Mouse (Mus musculus) midbrain, embryonic 12.5 days (tissue): ENCODE data around the gene Med23. TPM values are rescaled to one million over a fixed set of nuclear protein-coding genes. Genes with fewer than 3 reads are reported as not detected.

Experiments
- ATAC-seq: fragments of 200-750 bp; cut with Nextera tagmentation; 2 replicates; pipeline ENCODE4 v1.8.0; 2017; ENCODE audit warnings: low read depth, moderate TSS enrichment, moderate library complexity; ENCODE audit not compliant: low FRiP score
- H3K27ac ChIP-seq: fragments of 300-500 bp; sonication (generic); replicated peaks from 2 replicates; pipeline ENCODE4 v1.5.1; 2016; ENCODE audit warnings: mild to moderate bottlenecking
- H3K27me3 ChIP-seq: fragments of 300-500 bp; sonication (generic); 2 replicates; pipeline ENCODE4 v1.6.1; 2016; ENCODE audit warnings: mild to moderate bottlenecking
- H3K36me3 ChIP-seq: fragments of 300-500 bp; sonication (generic); 2 replicates; pipeline ENCODE4 v1.6.1; 2016
- H3K4me1 ChIP-seq: fragments of 300-500 bp; sonication (generic); 2 replicates; pipeline ENCODE4 v1.6.1; 2016
- H3K4me2 ChIP-seq: fragments of 300-500 bp; sonication (generic); replicated peaks from 2 replicates; pipeline ENCODE4 v1.6.1; 2016; ENCODE audit warnings: mild to moderate bottlenecking, moderate library complexity
- H3K4me3 ChIP-seq: fragments of 300-500 bp; sonication (generic); 2 replicates; pipeline ENCODE4 v1.5.1; 2016; ENCODE audit warnings: mild to moderate bottlenecking
- H3K9ac ChIP-seq: fragments of 300-500 bp; sonication (generic); replicated peaks from 2 replicates; pipeline ENCODE4 v1.6.1; 2016; ENCODE audit warnings: mild to moderate bottlenecking, moderate library complexity
- H3K9me3 ChIP-seq: fragments of 300-500 bp; sonication (generic); 2 replicates; pipeline ENCODE4 v1.6.1; 2016; ENCODE audit warnings: mild to moderate bottlenecking
- WGBS: fragments of 180-500 bp; shearing (Covaris S2); methylation state at CpG from one replicate; pipeline ENCODE4 v1.1.7; 2016; 5-methylcytosine and 5-hydroxymethylcytosine counted together
- polyA plus RNA-seq: library from polyadenylated mRNA; unstranded; fragments of >200 nt; fragmentation: Nextera tagmentation; extraction: Ambion mirVana; gene quantifications from 2 replicates; pipeline ENCODE4 v1.2.1, GENCODE M21; 2016

The Med23 gene
- polyA plus RNA-seq, 1 experiment from 2014 or later = 33.1 TPM

- 86% methylated on average over 8 of the region's 8 CpGs for WGBS
- H3K4me2 ChIP-seq = no peak overlapping the region
- H3K9me3 ChIP-seq = no peaks in the 10 kb centered on the region
- H3K4me3 ChIP-seq = no peak overlapping the region
- ATAC-seq = no peak
- peaks cover 88% of the 10 kb centered on the region for H3K36me3 ChIP-seq
- H3K9ac ChIP-seq = no peak overlapping the region
- no peaks in the 10 kb centered on the region for H3K27me3 ChIP-seq
- H3K27ac ChIP-seq = no peak overlapping the region
- H3K4me1 ChIP-seq = no peaks in the 10 kb centered on the region
Observed at GRCm38 (mm10) chr10:24895927-24896326, 26.1 kb downstream of the Med23 start.

GRCm38 (mm10) chr10:24905627-24906026 lies 35.8 kb downstream of the Med23 start:
- no peak overlapping the region for H3K4me2 ChIP-seq
- H3K9ac ChIP-seq = no peak overlapping the region
- no peak for ATAC-seq
- H3K36me3 ChIP-seq = peaks cover 97% of the 10 kb centered on the region
- no peaks in the 10 kb centered on the region for H3K27me3 ChIP-seq
- no peaks in the 10 kb centered on the region for H3K4me1 ChIP-seq
- no peak overlapping the region for H3K27ac ChIP-seq
- no peak overlapping the region for H3K4me3 ChIP-seq
- no peaks in the 10 kb centered on the region for H3K9me3 ChIP-seq
- 97% methylated on average over 10 of the region's 10 CpGs for WGBS

- no peak for ATAC-seq
- Histone ChIP-seq H3K4me2 (no peak overlapping the region), H3K36me3 (peaks cover 92% of the 10 kb centered on the region), H3K27me3 (no peaks in the 10 kb centered on the region), H3K4me1 (no peaks in the 10 kb centered on the region), H3K9ac (no peak overlapping the region), H3K4me3 (no peak overlapping the region), H3K9me3 (no peaks in the 10 kb centered on the region), H3K27ac (no peak overlapping the region)
- 94% methylated on average over 8 of the region's 8 CpGs for WGBS
Observed at GRCm38 (mm10) chr10:24911199-24911598, 41.4 kb downstream of the Med23 start.

- no peak overlapping the region for H3K27ac ChIP-seq
- no peaks in the 10 kb centered on the region for H3K4me1 ChIP-seq
- peaks cover 86% of the 10 kb centered on the region for H3K36me3 ChIP-seq
- no peaks in the 10 kb centered on the region for H3K9me3 ChIP-seq
- WGBS = 96% methylated on average over 14 of the region's 14 CpGs
- no peaks in the 10 kb centered on the region for H3K27me3 ChIP-seq
- H3K4me3 ChIP-seq = no peak overlapping the region
- ATAC-seq = no peak
- no peak overlapping the region for H3K9ac ChIP-seq
- H3K4me2 ChIP-seq = no peak overlapping the region
Observed at GRCm38 (mm10) chr10:24912576-24912975, 42.8 kb downstream of the Med23 start.

GRCm38 (mm10) chr10:24915486-24915885 lies 45.7 kb downstream of the Med23 start:
- no peaks in the 10 kb centered on the region for H3K4me1 ChIP-seq
- H3K9me3 ChIP-seq = no peaks in the 10 kb centered on the region
- no peak overlapping the region for H3K9ac ChIP-seq
- H3K27ac ChIP-seq = no peak overlapping the region
- ATAC-seq = no peak
- WGBS = 93% methylated on average over 6 of the region's 6 CpGs
- no peak overlapping the region for H3K4me3 ChIP-seq
- no peak overlapping the region for H3K4me2 ChIP-seq
- peaks cover 61% of the 10 kb centered on the region for H3K36me3 ChIP-seq
- no peaks in the 10 kb centered on the region for H3K27me3 ChIP-seq

- no peaks in the 10 kb centered on the region for H3K27me3 ChIP-seq
- H3K9ac ChIP-seq = no peak overlapping the region
- no peak overlapping the region for H3K4me2 ChIP-seq
- no peaks in the 10 kb centered on the region for H3K9me3 ChIP-seq
- H3K4me3 ChIP-seq = no peak overlapping the region
- H3K4me1 ChIP-seq = no peaks in the 10 kb centered on the region
- ATAC-seq = no peak
- WGBS = 74% methylated on average over 4 of the region's 4 CpGs
- H3K27ac ChIP-seq = no peak overlapping the region
- H3K36me3 ChIP-seq = 0 out of 2 replicates have a peak, but pooled peaks cover under 1% of the 10 kb centered on the region
Observed at GRCm38 (mm10) chr10:24922977-24923376, 53.2 kb downstream of the Med23 start.

- 76% methylated on average over 3 of the region's 3 CpGs for WGBS
- H3K4me2 ChIP-seq = no peak overlapping the region
- no peak overlapping the region for H3K9ac ChIP-seq
- no peaks in the 10 kb centered on the region for H3K9me3 ChIP-seq
- H3K36me3 ChIP-seq = no peaks in the 10 kb centered on the region
- no peaks in the 10 kb centered on the region for H3K4me1 ChIP-seq
- no peak overlapping the region for H3K27ac ChIP-seq
- H3K27me3 ChIP-seq = no peaks in the 10 kb centered on the region
- no peak for ATAC-seq
- H3K4me3 ChIP-seq = no peak overlapping the region
Observed at GRCm38 (mm10) chr10:24924296-24924695, 54.5 kb downstream of the Med23 start.

- Histone ChIP-seq H3K9ac (no peak overlapping the region), H3K4me3 (no peak overlapping the region), H3K27ac (no peak overlapping the region), H3K9me3 (no peaks in the 10 kb centered on the region), H3K36me3 (no peaks in the 10 kb centered on the region), H3K4me1 (no peaks in the 10 kb centered on the region), H3K4me2 (no peak overlapping the region), H3K27me3 (no peaks in the 10 kb centered on the region)
- WGBS = 69% methylated on average over 10 of the region's 10 CpGs
- ATAC-seq = peak; percentile 65; the same call in 1 of the 2 replicates
Observed at GRCm38 (mm10) chr10:24926380-24926779, 56.6 kb downstream of the Med23 start.

- no peaks in the 10 kb centered on the region for H3K9me3 ChIP-seq
- no peaks in the 10 kb centered on the region for H3K4me1 ChIP-seq
- no peak within 1 kb of the TSS for H3K4me3 ChIP-seq
- H3K27ac ChIP-seq = no peak within 1 kb of the TSS
- no peak for ATAC-seq
- no peak within 1 kb of the TSS for H3K9ac ChIP-seq
- H3K36me3 ChIP-seq = no peaks in the 10 kb centered on the region
- H3K27me3 ChIP-seq = no peaks in the 10 kb centered on the region
- H3K4me2 ChIP-seq = no peak within 1 kb of the TSS
- WGBS = 71% methylated on average over 14 of the region's 14 CpGs
Observed at GRCm38 (mm10) chr10:24926962-24927720, 57.4 kb downstream of the Med23 start, which contains the start of gene Arg1. Arg1 (minus strand) TSS chr10:24927484.

- ATAC-seq = no peak
- H3K9me3 ChIP-seq = no peaks in the 10 kb centered on the region
- H3K27me3 ChIP-seq = no peaks in the 10 kb centered on the region
- H3K4me2 ChIP-seq = no peak overlapping the region
- no peaks in the 10 kb centered on the region for H3K36me3 ChIP-seq
- H3K27ac ChIP-seq = no peak overlapping the region
- no peak overlapping the region for H3K9ac ChIP-seq
- no peaks in the 10 kb centered on the region for H3K4me1 ChIP-seq
- H3K4me3 ChIP-seq = no peak overlapping the region
- WGBS = 61% methylated on average over 12 of the region's 12 CpGs
Observed at GRCm38 (mm10) chr10:24928072-24928471, 58.3 kb downstream of the Med23 start.

GRCm38 (mm10) chr10:24930143-24930542 lies 60.4 kb downstream of the Med23 start:
- H3K27me3 ChIP-seq = no peaks in the 10 kb centered on the region
- H3K9me3 ChIP-seq = no peaks in the 10 kb centered on the region
- H3K4me1 ChIP-seq = no peaks in the 10 kb centered on the region
- no peak overlapping the region for H3K4me2 ChIP-seq
- H3K36me3 ChIP-seq = no peaks in the 10 kb centered on the region
- H3K27ac ChIP-seq = no peak overlapping the region
- H3K4me3 ChIP-seq = no peak overlapping the region
- no peak overlapping the region for H3K9ac ChIP-seq
- 83% methylated on average over 6 of the region's 6 CpGs for WGBS
- ATAC-seq = no peak

GRCm38 (mm10) chr10:24947871-24948270 lies 78.1 kb downstream of the Med23 start:
- Histone ChIP-seq H3K4me2 (no peak overlapping the region), H3K27ac (no peak overlapping the region), H3K4me1 (no peaks in the 10 kb centered on the region), H3K9me3 (no peaks in the 10 kb centered on the region), H3K27me3 (no peaks in the 10 kb centered on the region), H3K9ac (no peak overlapping the region), H3K4me3 (no peak overlapping the region), H3K36me3 (no peaks in the 10 kb centered on the region)
- 91% methylated on average over 3 of the region's 3 CpGs for WGBS
- no peak for ATAC-seq

GRCm38 (mm10) chr10:24948278-24948677 lies 78.5 kb downstream of the Med23 start:
- no peaks in the 10 kb centered on the region for H3K4me1 ChIP-seq
- H3K27ac ChIP-seq = no peak overlapping the region
- no peaks in the 10 kb centered on the region for H3K36me3 ChIP-seq
- H3K9ac ChIP-seq = no peak overlapping the region
- WGBS = 91% methylated on average over 8 of the region's 8 CpGs
- no peak overlapping the region for H3K4me3 ChIP-seq
- no peaks in the 10 kb centered on the region for H3K9me3 ChIP-seq
- no peaks in the 10 kb centered on the region for H3K27me3 ChIP-seq
- H3K4me2 ChIP-seq = no peak overlapping the region
- no peak for ATAC-seq
